Mouse (Mus musculus) midbrain, embryonic 16.5 days (tissue): ENCODE data around the gene Dus3l. TPM values are rescaled to one million over a fixed set of nuclear protein-coding genes. Genes with fewer than 3 reads are reported as not detected.

Experiments used
- polyA plus RNA-seq: library from polyadenylated mRNA; unstranded; fragments of >200 nt; fragmentation: Nextera tagmentation; extraction: Ambion mirVana; gene quantifications from 2 replicates; pipeline ENCODE4 v1.2.1, GENCODE M21; 2015

Dus3l gene
- polyA plus RNA-seq, 1 experiment from 2014 or later, result 106 TPM

Other genes starting within 250 kb of the Dus3l start
- 0.95 and 1.3 TPM in 2 replicates for gene Gm20219, start 210.4 kb upstream of the Dus3l start, polyA plus RNA-seq
- 63.2 and 70.6 TPM in 2 replicates for gene Safb2, start 180.2 kb upstream of the Dus3l start, polyA plus RNA-seq
- 121 and 122 TPM in 2 replicates for gene Safb, start 179.9 kb upstream of the Dus3l start, polyA plus RNA-seq
- gene 2410015M20Rik, start 155.0 kb upstream of the Dus3l start, polyA plus RNA-seq, result 171 and 182 TPM in 2 replicates
- 789 and 838 TPM in 2 replicates for gene Rpl36, start 151.3 kb upstream of the Dus3l start, polyA plus RNA-seq
- 42.8 and 43.0 TPM in 2 replicates for gene Lonp1, start 137.9 kb upstream of the Dus3l start, polyA plus RNA-seq
- gene Catsperd, start 136.6 kb upstream of the Dus3l start, polyA plus RNA-seq, result 1.8 and 2.1 TPM in 2 replicates
- 107 and 112 TPM in 2 replicates for gene Ranbp3, start 91.5 kb upstream of the Dus3l start, polyA plus RNA-seq
- gene Ndufa11, start 47.0 kb upstream of the Dus3l start, polyA plus RNA-seq, result 492 and 497 TPM in 2 replicates
- 15.6 and 16.1 TPM in 2 replicates for gene Vmac, start 46.7 kb upstream of the Dus3l start, polyA plus RNA-seq
- gene Nrtn, start 7.2 kb upstream of the Dus3l start, polyA plus RNA-seq, result 2.5 and 4.0 TPM in 2 replicates
- gene Prr22, start 5.5 kb downstream of the Dus3l start, polyA plus RNA-seq, result 0.97 and 1.1 TPM in 2 replicates
- gene Rfx2, start 66.3 kb downstream of the Dus3l start, polyA plus RNA-seq, result 3.9 and 4.8 TPM in 2 replicates
- not detected in 2 replicates for gene Acsbg2, start 109.7 kb downstream of the Dus3l start, polyA plus RNA-seq
- 0.57 and 0.63 TPM in 2 replicates for gene 1700061G19Rik, start 110.7 kb downstream of the Dus3l start, polyA plus RNA-seq
- 91.4 and 95.3 TPM in 2 replicates for gene Mllt1, start 170.7 kb downstream of the Dus3l start, polyA plus RNA-seq
- not detected in 2 replicates for gene Acer1, start 217.4 kb downstream of the Dus3l start, polyA plus RNA-seq
- gene Clpp, start 225.5 kb downstream of the Dus3l start, polyA plus RNA-seq, result 164 and 171 TPM in 2 replicates
- gene Alkbh7, start 232.6 kb downstream of the Dus3l start, polyA plus RNA-seq, result 54.3 and 60.7 TPM in 2 replicates
- 0.74 and 1.0 TPM in 2 replicates for gene Pspn, start 235.3 kb downstream of the Dus3l start, polyA plus RNA-seq
- 71.7 and 74.6 TPM in 2 replicates for gene Gtf2f1, start 246.5 kb downstream of the Dus3l start, polyA plus RNA-seq
- 0.41 and 0.88 TPM in 2 replicates for gene Gm17949, start 246.7 kb downstream of the Dus3l start, polyA plus RNA-seq